Mouse (Mus musculus) MEL (cell line): ENCODE results near the gene Zc3hav1. TPM values are rescaled to one million over a fixed set of nuclear protein-coding genes. Genes with fewer than 3 reads are reported as not detected.

Experiments
- DNase-seq: peaks from one replicate; pipeline ENCODE4 v3.0.0; 2011; ENCODE audit warnings: low read depth, low spot score
- H3K27ac ChIP-seq: 2 replicates; pipeline ENCODE4 v1.5.1; 2012; ENCODE audit warnings: low read depth, mild to moderate bottlenecking, control low read depth, low read length, moderate library complexity; ENCODE audit not compliant: control insufficient read depth
- H3K27me3 ChIP-seq, 2 experiments: fragments of 150-350 bp in 1 of 2; sonication (generic) in 1 of 2; 2 replicates each; pipeline ENCODE4 v1.6.1; 2012; ENCODE audit warnings: low read length in 2 of 2, mild to moderate bottlenecking in 2 of 2, improper control_type of control experiment in 1 of 2, moderate library complexity in 1 of 2; ENCODE audit not compliant: insufficient read depth in 2 of 2, control insufficient read depth in 1 of 2
- H3K36me3 ChIP-seq, 2 experiments: 2 replicates each; pipeline ENCODE4 v1.6.1; 2012 to 2014; ENCODE audit warnings: low read length in 2 of 2, improper control_type of control experiment in 1 of 2, inconsistent platforms in 1 of 2, mild to moderate bottlenecking in 1 of 2; ENCODE audit not compliant: insufficient read depth in 2 of 2, control insufficient read depth in 1 of 2
- H3K4me1 ChIP-seq, 2 experiments: fragments of 150-350 bp in 1 of 2; sonication (generic) in 1 of 2; 2 replicates each; pipeline ENCODE4 v1.6.1; 2012; ENCODE audit warnings: low read length in 2 of 2, improper control_type of control experiment in 1 of 2, mild to moderate bottlenecking in 1 of 2; ENCODE audit not compliant: insufficient read depth in 2 of 2, control insufficient read depth in 1 of 2
- H3K4me3 ChIP-seq, 2 experiments: fragments of 150-350 bp in 1 of 2; sonication (generic) in 1 of 2; 2 replicates each; pipeline ENCODE4 v1.5.1; 2012; ENCODE audit warnings: low read depth in 2 of 2, low read length in 2 of 2, mild to moderate bottlenecking in 2 of 2, moderate library complexity in 2 of 2, control low read depth in 1 of 2, improper control_type of control experiment in 1 of 2; ENCODE audit not compliant: control insufficient read depth in 1 of 2, insufficient read depth in 1 of 2
- H3K79me2 ChIP-seq: 2 replicates; pipeline ENCODE4 v1.6.1; 2012; ENCODE audit warnings: mild to moderate bottlenecking, low read length, moderate library complexity; ENCODE audit not compliant: control insufficient read depth, poor library complexity, insufficient read depth
- H3K9ac ChIP-seq: 2 replicates; pipeline ENCODE4 v1.6.1; 2012; ENCODE audit warnings: low read depth, mild to moderate bottlenecking, control low read depth, low read length, moderate library complexity; ENCODE audit not compliant: control insufficient read depth, poor library complexity, severe bottlenecking
- H3K9me3 ChIP-seq: fragments of 150-350 bp; sonication (generic); replicated peaks from 2 replicates; pipeline ENCODE4 v1.6.1; 2012; ENCODE audit warnings: mild to moderate bottlenecking, low read length, improper control_type of control experiment, moderate library complexity; ENCODE audit not compliant: insufficient read depth
- BHLHE40 ChIP-seq: IDR thresholded peaks from 2 replicates; pipeline ENCODE4 v1.6.1; 2012; ENCODE audit warnings: low read depth, mild to moderate bottlenecking, inconsistent platforms, low read length, improper control_type of control experiment, borderline replicate concordance
- CHD1 ChIP-seq: IDR thresholded peaks from 2 replicates; pipeline ENCODE4 v1.6.1; 2012; ENCODE audit warnings: low read depth, mild to moderate bottlenecking, inconsistent platforms, low read length, improper control_type of control experiment
- CHD2 ChIP-seq: IDR thresholded peaks from 2 replicates; pipeline ENCODE4 v1.6.1; 2011; ENCODE audit warnings: low read length, improper control_type of control experiment
- CTCF ChIP-seq, 3 experiments: IDR thresholded peaks in 2 of 3; conservative IDR thresholded peaks in 1 of 3; 2 replicates each; pipeline ENCODE4 v1.5.1; 2011 to 2012; ENCODE audit warnings: low read length in 3 of 3, low read depth in 2 of 3, mild to moderate bottlenecking in 2 of 3, improper control_type of control experiment in 1 of 3, inconsistent platforms in 1 of 3, mixed read lengths in 1 of 3, moderate library complexity in 1 of 3; ENCODE audit not compliant: control insufficient read depth in 1 of 3, insufficient read depth in 1 of 3, poor library complexity in 1 of 3, severe bottlenecking in 1 of 3
- ELF1 ChIP-seq: IDR thresholded peaks from 2 replicates; pipeline ENCODE4 v1.6.1; 2014; ENCODE audit warnings: low read depth, mild to moderate bottlenecking, inconsistent platforms, low read length, improper control_type of control experiment, moderate library complexity
- EP300 ChIP-seq, 2 experiments: IDR thresholded peaks; 2 replicates each; pipeline ENCODE4 v1.6.1; 2011; ENCODE audit warnings: improper control_type of control experiment in 2 of 2, low read length in 2 of 2, low read depth in 1 of 2, mild to moderate bottlenecking in 1 of 2
- ETS1 ChIP-seq: IDR thresholded peaks from 2 replicates; pipeline ENCODE4 v1.6.1; 2012; ENCODE audit warnings: low read depth, mild to moderate bottlenecking, inconsistent platforms, low read length, improper control_type of control experiment, moderate library complexity
- GABPA ChIP-seq: IDR thresholded peaks from 2 replicates; pipeline ENCODE4 v1.6.1; 2012; ENCODE audit warnings: low read depth, mild to moderate bottlenecking, inconsistent platforms, low read length, improper control_type of control experiment, moderate library complexity
- KAT2A ChIP-seq: conservative IDR thresholded peaks from 2 replicates; pipeline ENCODE4 v1.6.1; 2012; ENCODE audit warnings: low read depth, low read length, improper control_type of control experiment, inconsistent platforms
- MAFK ChIP-seq: IDR thresholded peaks from 2 replicates; pipeline ENCODE4 v1.6.1; 2011; ENCODE audit warnings: low read depth, mild to moderate bottlenecking, low read length, improper control_type of control experiment, borderline replicate concordance
- MAZ ChIP-seq: IDR thresholded peaks from 2 replicates; pipeline ENCODE4 v1.6.1; 2012; ENCODE audit warnings: low read depth, mild to moderate bottlenecking, inconsistent platforms, low read length, improper control_type of control experiment
- MEF2A ChIP-seq: IDR thresholded peaks from 2 replicates; pipeline ENCODE4 v1.6.1; 2014; ENCODE audit warnings: low read depth, mild to moderate bottlenecking, inconsistent platforms, low read length, improper control_type of control experiment; ENCODE audit not compliant: poor library complexity, insufficient replicate concordance, severe bottlenecking; ENCODE audit errors: extremely low read depth
- MYB ChIP-seq: IDR thresholded peaks from 2 replicates; pipeline ENCODE4 v1.6.1; 2011; ENCODE audit warnings: mild to moderate bottlenecking, low read depth, low read length, improper control_type of control experiment
- POLR2A ChIP-seq, 2 experiments: IDR thresholded peaks; 2 replicates each; pipeline ENCODE4 v1.6.1; 2011 to 2012; ENCODE audit warnings: low read length in 2 of 2, mild to moderate bottlenecking in 2 of 2, control low read depth in 1 of 2, improper control_type of control experiment in 1 of 2, low read depth in 1 of 2, moderate library complexity in 1 of 2; ENCODE audit not compliant: control insufficient read depth in 1 of 2, insufficient read depth in 1 of 2, poor library complexity in 1 of 2
- POLR2AphosphoS5 ChIP-seq: IDR thresholded peaks from 2 replicates; pipeline ENCODE4 v1.6.1; 2012; ENCODE audit warnings: low read depth, borderline replicate concordance, mild to moderate bottlenecking, inconsistent platforms, low read length, moderate library complexity, mixed read lengths
- RCOR1 ChIP-seq: IDR thresholded peaks from 2 replicates; pipeline ENCODE4 v1.6.1; 2012; ENCODE audit warnings: low read depth, mild to moderate bottlenecking, inconsistent platforms, low read length, improper control_type of control experiment
- SIN3A ChIP-seq: IDR thresholded peaks from 2 replicates; pipeline ENCODE4 v1.6.1; 2012; ENCODE audit warnings: low read length, improper control_type of control experiment, inconsistent platforms
- SMC3 ChIP-seq: IDR thresholded peaks from 2 replicates; pipeline ENCODE4 v1.6.1; 2011; ENCODE audit warnings: low read depth, low read length, improper control_type of control experiment
- TAL1 ChIP-seq: IDR thresholded peaks from 2 replicates; pipeline ENCODE4 v1.6.1; 2012; ENCODE audit warnings: mild to moderate bottlenecking, inconsistent platforms, low read length, moderate library complexity, mixed read lengths
- TBP ChIP-seq: IDR thresholded peaks from 2 replicates; pipeline ENCODE4 v1.8.0; 2011; ENCODE audit warnings: low read depth, low read length, improper control_type of control experiment
- UBTF ChIP-seq: IDR thresholded peaks from 2 replicates; pipeline ENCODE4 v1.6.1; 2012; ENCODE audit warnings: low read depth, mild to moderate bottlenecking, inconsistent platforms, low read length, improper control_type of control experiment, moderate library complexity, borderline replicate concordance; ENCODE audit not compliant: insufficient read depth
- USF1 ChIP-seq: IDR thresholded peaks from 2 replicates; pipeline ENCODE4 v1.6.1; 2014; ENCODE audit warnings: low read depth, mild to moderate bottlenecking, inconsistent platforms, low read length, improper control_type of control experiment, moderate library complexity
- ZC3H11A ChIP-seq: IDR thresholded peaks from 2 replicates; pipeline ENCODE4 v1.6.1; 2012; ENCODE audit warnings: low read depth, mild to moderate bottlenecking, inconsistent platforms, low read length, improper control_type of control experiment
- ZNF384 ChIP-seq: IDR thresholded peaks from 2 replicates; pipeline ENCODE4 v1.6.1; 2012; ENCODE audit warnings: low read depth, mild to moderate bottlenecking, inconsistent platforms, low read length, improper control_type of control experiment
- polyA plus RNA-seq, 2 experiments: library from polyadenylated mRNA; stranded (reverse) in 1 of 2; unstranded in 1 of 2; fragments of >175 nt in 1 of 2; fragments of >200 nt in 1 of 2; gene quantifications; 2 replicates each; pipeline versions ENCODE4 v1.2.1 to v1.2.4; 2012; ENCODE audit warnings: low replicate concordance in 2 of 2, low read depth in 1 of 2; ENCODE audit not compliant: insufficient read length in 2 of 2, insufficient read depth in 1 of 2, missing spikeins in 1 of 2
- total RNA-seq: library from RNA; depleted of rRNA; stranded (reverse); fragments of 300-350 nt; gene quantifications from 2 replicates; pipeline ENCODE4 v1.2.3, GENCODE M21; 2012

Zc3hav1 gene
- total and polyA plus RNA-seq, 3 experiments: 66.6 to 71.0 (median 68.3) TPM

GRCm38 (mm10) chr6:38351930-38352329 lies 2.5 kb downstream of the Zc3hav1 start (continued):
- peak; percentile 59; the same call in 1 of the 2 replicates for TF ChIP-seq TBP
- no peak for TF ChIP-seq MAFK

DNA sequence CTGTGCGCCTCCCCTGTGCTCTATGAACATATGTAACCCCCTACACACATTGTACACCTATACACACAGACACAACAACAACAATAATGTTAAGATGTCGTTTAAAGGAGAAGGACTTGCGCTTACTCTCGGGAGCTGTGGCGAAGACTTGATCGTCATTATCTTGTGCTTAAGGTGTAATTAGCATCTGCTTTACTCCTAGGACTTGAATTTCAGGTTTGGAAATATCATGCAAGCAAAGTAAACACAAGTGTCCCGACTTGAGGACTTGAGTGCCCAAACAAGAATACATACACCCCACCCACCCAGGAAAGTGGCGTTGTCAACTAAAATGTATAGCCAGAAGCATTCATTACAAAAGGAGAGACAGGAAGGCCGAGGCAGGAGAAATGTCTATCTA lies 4.6 kb downstream of the Zc3hav1 start:
- no peak for DNase-seq
- Histone ChIP-seq H3K36me3 (peaks cover 16 to 48% of the 10 kb centered on the region in 2 experiments), H3K9me3 (no peaks in the 10 kb centered on the region), H3K4me3 (no peak overlapping the region), H3K9ac (peak overlapping the region; percentile 0; the same call in 1 of the 2 replicates), H3K27ac (no peak overlapping the region), H3K4me1 (peaks cover 13 to 39% of the 10 kb centered on the region in 2 experiments), H3K27me3 (no peaks in the 10 kb centered on the region), H3K79me2 (peaks cover 81% of the 10 kb centered on the region)
- TF ChIP-seq ETS1: no peak
- no peak for TF ChIP-seq EP300 (IDR thresholded peaks at IDR 0.05; ENCODE audit: low read depth in 1 of 2, low read length in 2 of 2)
- TF ChIP-seq SMC3: no peak
- TF ChIP-seq GABPA: no peak
- TF ChIP-seq, all 39 proteins: peak for 0

DNA sequence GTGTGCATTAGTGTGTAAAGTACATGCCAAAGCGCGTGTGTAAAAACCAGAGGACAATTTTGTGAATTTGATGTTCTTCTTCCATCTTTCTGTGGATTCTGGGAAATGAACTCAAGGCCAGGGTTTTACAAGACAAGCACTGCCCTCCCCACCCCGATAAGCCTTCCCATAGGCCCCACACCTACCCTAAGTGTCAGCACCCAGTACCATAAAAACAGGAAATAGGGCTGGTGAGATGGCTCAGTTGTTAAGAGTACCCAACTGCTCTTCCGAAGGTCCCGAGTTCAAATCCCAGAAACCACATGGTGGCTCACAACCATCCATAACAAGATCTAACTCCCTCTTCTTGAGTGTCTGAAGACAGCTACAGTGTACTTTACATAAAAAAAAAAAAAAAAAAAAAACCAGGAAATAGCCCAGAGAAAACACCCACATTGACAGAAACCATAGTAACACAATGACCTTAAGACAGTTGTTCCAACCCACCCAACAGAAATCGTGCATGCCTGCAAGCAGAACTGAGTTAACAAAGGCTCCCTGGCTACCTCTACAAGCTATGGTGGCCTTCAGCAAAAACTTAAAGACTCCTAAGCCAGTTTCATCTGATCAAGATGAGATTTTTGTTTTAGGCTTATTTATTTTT lies 5.5 kb downstream of the Zc3hav1 start:
- Histone ChIP-seq H3K36me3 (peaks cover 17 to 57% of the 10 kb centered on the region in 2 experiments), H3K4me1 (peaks cover 20 to 46% of the 10 kb centered on the region in 2 experiments), H3K27ac (no peak overlapping the region)

DNA sequence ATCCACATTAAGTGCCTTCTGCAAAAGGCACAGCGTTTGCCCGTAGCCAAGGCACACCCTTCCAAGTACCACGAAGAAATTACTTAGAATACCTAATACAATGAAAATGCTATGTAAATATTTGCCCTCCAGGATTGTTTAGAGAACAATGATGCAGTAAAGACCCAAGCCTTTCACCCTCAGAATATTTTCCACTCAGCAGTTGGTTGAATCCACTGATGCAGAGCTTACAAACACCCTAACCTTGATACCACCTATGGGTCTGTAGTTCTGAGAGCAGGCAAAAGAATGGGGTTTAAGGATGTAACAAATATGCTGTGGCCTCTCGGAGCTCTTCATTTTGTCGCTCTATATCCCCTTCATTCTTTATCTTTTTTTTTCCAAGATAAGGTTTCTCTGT lies 6.5 kb downstream of the Zc3hav1 start:
- TF ChIP-seq SIN3A: no peak
- no peak for TF ChIP-seq KAT2A
- TF ChIP-seq USF1: no peak
- no peak for TF ChIP-seq TAL1
- TF ChIP-seq POLR2AphosphoS5: no peak
- no peak for TF ChIP-seq CTCF (IDR thresholded peaks at IDR 0.05 in 2 of 3, conservative IDR thresholded peaks at IDR 0.05 in 1 of 3; ENCODE audit: control insufficient read depth in 1 of 3, insufficient read depth in 1 of 3, low read depth in 2 of 3, low read length in 3 of 3, poor library complexity in 1 of 3, severe bottlenecking in 1 of 3)
- no peak for TF ChIP-seq TBP
- TF ChIP-seq SMC3: no peak
- TF ChIP-seq UBTF: no peak
- TF ChIP-seq MAZ: no peak
- no peak for TF ChIP-seq BHLHE40
- no peak for TF ChIP-seq CHD2
- no peak for TF ChIP-seq ZC3H11A
- TF ChIP-seq ELF1: no peak
- no peak for TF ChIP-seq MYB
- H3K79me2 ChIP-seq: peaks cover 86% of the 10 kb centered on the region
- no peak overlapping the region for H3K4me3 ChIP-seq
- H3K36me3 ChIP-seq: peaks cover 17 to 68% of the 10 kb centered on the region in 2 experiments
- H3K27me3 ChIP-seq: no peaks in the 10 kb centered on the region
- H3K9me3 ChIP-seq: no peaks in the 10 kb centered on the region
- H3K27ac ChIP-seq: no peak overlapping the region
- H3K4me1 ChIP-seq: peaks cover 30 to 56% of the 10 kb centered on the region in 2 experiments
- H3K9ac ChIP-seq: no peak overlapping the region
- DNase-seq: no peak

More for the DNA sequence above, 5.5 kb downstream of the Zc3hav1 start:
- H3K27me3 ChIP-seq: no peaks in the 10 kb centered on the region
- no peak overlapping the region for H3K9ac ChIP-seq
- peaks cover 86% of the 10 kb centered on the region for H3K79me2 ChIP-seq
- no peaks in the 10 kb centered on the region for H3K9me3 ChIP-seq
- DNase-seq: peak; percentile 63
- H3K4me3 ChIP-seq: no peak overlapping the region
- no peak for TF ChIP-seq UBTF
- TF ChIP-seq CHD1: no peak
- no peak for TF ChIP-seq MYB
- no peak for TF ChIP-seq BHLHE40
- peak; percentile 90 for TF ChIP-seq ZNF384
- no peak for TF ChIP-seq MEF2A
- no peak for TF ChIP-seq RCOR1
- no peak for TF ChIP-seq POLR2A (IDR thresholded peaks at IDR 0.05; ENCODE audit: control insufficient read depth in 1 of 2, insufficient read depth in 1 of 2, low read depth in 1 of 2, low read length in 2 of 2, poor library complexity in 1 of 2)
